Mouse (Mus musculus) megakaryocyte, embryonic 14.5 days (primary cell): ENCODE data around the gene Epb41l2.

ENCODE experiments used
- FLI1 ChIP-seq: IDR thresholded peaks from 2 replicates; pipeline ENCODE4 v1.6.1; 2012; ENCODE audit warnings: low read length, inconsistent platforms, mixed read lengths
- GATA1 ChIP-seq: IDR thresholded peaks from 3 replicates; pipeline ENCODE4 v1.6.1; 2012; ENCODE audit warnings: mixed read lengths, low read length, inconsistent platforms, borderline replicate concordance

DNA sequence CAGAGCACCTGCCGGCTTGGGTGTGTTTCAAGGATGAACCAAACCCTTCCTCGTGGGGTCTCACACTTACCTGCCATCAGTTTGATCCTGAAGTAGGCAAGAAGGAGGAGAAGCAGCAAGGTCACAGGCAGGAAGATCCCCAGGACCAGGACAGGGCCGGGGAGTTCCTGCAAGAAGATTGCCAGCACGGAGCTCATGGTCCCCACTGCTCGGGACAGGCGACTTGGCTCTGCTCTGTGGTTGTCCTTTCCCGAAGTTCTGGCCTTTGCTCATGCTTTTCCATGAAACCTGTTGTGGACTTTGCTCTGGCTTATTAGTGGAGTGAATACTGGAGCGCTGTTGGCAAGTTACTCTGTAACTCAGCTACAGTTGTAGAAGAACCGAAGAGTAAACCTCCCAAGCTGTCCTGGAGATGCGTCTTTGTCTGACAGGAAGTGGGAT lies 176.3 kb downstream of the Epb41l2 start, which contains the start of gene Smlr1:
- no peak for TF ChIP-seq GATA1
- no peak for TF ChIP-seq FLI1
